Mouse (Mus musculus): Measurements from ENCODE around the gene Plekhd1.

GRCm38 (mm10) chr12:80646377-80646776 is 46.0 kb upstream of the Plekhd1 start:
- TF ChIP-seq CTCF (IDR thresholded peaks at IDR 0.05) (no peak), EP300 (IDR thresholded peaks at IDR 0.05) (no peak)
